Mouse (Mus musculus) Muller cell, postnatal 12 days (primary cell): ENCODE results near the gene Hpse.

Experiments used
- DNase-seq: peaks from one replicate; pipeline ENCODE4 v3.0.0-alpha.2; 2015; ENCODE audit errors: inconsistent ontology term

Hpse gene

DNA sequence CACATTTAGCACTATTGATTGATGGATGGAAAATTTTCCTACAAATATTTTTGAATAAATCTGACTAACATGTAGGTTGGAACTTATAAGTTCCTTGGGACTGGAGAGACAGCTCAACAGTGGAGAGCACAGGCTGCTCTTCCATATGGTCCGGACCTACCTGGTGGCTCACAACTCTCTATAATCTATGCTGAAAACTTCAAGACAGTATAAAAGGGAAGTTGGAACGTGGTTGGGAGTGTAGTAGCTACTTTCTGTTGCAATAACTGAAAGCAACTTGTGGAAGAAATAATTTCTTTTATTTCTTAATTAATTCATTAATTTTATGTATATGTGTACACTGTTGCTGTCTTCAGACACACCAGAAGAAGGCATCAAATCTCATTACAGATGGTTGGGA, 22.1 kb downstream of the Hpse start:
- DNase-seq, result no peak

DNA sequence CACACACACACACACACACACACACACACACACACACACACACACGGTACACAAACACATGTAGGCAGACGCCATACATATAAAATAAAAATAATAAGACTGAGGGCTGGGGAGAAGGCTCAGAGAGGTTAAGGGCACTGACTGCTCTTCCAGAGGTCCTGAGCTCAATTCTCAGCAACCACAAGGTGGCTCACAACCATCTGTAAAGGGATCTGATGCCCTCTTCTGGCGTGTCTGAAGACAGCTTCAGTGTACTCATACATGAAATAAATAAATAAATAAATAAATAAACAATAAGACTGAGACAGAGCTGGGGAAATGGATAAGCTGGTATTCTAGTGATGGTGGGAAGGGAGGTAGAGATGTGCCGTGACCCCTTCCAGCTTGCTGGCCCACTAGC, 33.9 kb downstream of the Hpse start:
- no peak for DNase-seq

DNA sequence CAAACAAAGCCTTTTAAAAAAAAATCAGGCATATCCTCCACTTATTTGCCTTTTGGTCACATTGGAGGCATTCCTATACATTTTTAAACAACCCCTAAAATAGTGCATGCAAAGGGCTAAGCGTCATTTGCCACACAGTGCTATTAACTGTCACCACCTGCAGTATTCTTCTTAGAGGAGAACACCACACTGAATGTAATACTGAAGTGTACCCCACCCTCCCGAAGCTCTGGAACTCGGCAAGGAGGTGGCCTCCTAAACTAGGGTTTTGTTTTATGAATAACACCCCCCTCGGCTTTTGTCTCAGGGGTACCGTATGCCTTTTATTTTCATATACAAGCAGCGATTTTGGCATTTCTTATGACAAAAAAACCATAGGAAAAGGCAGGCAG, 39.0 kb downstream of the Hpse start:
- DNase-seq, result no peak

DNA sequence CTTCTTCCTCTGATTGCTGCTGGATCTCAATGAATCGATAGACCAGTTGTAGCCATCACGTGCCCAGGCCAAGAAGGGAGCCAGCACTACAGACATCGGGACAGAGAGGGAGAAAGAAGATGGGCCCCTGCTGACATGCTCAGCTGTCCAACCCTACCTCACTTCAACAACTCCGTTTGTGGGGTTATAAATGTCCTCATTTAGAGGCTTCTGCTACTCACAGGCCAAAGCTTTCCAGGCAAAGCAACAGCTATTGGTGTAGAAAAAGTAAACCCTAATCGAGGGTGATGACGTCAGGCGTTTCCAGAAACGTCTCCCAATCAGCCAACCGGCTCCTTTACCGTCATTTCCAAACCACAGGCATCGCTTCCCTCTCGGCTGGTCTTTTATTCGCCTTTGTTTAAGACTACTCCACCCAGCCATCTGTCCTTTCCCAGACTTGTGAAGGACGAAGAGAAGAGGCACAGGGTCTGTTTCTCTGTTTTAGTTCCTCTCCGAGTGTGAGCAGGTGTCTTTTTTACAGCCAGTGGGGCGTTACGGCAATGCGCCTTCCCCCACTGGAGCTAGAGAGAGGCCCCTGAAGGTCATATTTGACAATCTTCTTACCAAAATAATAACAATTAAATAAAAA, 39.5 kb downstream of the Hpse start:
- no peak for DNase-seq

DNA sequence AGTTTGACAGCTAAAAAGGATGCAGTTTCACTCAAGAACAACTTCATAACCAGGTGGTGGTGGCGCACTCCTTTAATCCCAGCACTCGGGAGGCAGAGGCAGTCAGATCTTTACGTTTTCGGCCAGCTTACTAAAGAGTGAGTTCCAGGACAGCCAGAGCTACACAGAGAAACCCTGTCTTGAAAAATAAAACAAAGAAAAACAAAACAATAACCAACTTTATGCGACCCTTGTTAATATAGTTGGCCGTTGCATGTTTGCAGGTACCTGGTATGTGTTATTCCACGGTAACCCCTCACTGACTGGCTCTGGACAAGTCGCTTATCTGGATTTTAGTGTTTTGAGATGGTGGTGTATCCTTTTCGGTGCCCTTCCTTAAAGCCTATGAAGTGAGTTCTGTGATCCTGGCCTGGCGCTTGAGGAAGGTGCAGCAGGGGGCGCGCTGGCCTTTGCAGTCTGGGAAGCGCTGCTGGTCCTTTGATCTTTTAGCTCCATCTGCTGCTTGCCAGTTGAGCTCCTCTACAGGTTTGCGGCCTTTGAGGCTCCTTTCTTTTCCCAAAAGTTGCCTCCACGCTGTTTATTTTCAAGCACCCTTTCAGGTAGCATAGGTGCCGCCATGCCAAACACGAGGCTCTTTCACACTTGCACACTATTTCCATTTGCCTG, 44.7 kb downstream of the Hpse start, which contains the start of gene Coq2:
TSS of gene Coq2 (minus strand) at position 430 of the 666 bp plus-strand sequence.
- DNase-seq, result peak; percentile 84

DNA sequence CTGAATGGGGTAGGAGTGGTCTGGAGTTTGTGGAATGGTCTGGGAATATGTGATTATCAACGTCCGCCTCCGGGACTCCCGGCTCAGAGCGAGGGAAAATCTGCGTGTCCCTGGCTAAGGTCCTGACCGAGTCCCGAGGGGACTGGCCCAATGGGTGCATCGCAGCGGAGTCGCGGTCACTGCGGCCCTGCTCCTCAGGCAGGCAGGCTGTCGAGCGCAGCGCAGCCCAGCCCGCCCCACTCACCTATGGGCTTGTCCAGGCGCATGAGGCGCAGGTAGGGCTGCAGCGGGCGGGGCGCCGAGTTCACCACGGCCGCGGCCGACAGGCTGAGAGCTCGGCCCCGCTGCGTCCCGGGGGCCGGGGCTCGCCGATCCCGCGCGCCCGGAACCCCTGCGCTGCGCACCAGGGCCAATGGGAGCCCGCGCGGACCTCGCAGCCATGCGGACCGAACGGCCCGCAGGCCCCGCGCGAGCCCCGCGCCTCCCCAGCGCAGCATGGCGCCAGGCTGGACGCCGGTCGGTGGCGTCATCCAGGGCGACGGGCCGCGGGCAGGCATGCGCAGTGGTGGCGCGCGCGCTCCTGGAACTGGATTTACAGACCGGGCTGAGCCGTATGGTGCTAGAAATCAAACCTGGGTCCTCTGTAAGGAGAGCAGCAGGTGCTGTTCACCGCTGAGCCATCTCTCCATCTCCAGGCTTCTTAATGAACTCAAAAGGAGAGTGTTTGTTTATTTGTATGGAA, 45.6 kb downstream of the Hpse start:
- DNase-seq, result peak; percentile 86

DNA sequence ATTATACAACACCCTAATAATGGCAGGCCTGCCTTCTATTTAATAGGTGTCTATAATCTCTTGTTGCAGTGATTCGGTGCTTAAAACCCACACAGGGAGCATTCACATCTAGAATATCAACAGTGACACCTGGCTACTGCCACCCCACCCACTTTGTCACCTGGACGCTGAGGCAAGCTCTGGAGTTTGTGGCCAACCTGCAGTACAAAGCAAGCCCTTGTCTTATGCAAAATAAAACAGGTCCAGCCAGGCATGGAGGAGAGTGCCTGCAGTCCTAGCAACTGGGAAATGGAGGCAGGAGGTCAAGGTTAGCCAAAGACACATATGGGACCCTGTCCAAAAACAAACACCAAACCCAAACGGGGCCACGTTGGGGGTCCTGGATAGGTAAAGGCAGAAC, 47.1 kb downstream of the Hpse start:
- DNase-seq, result no peak

DNA sequence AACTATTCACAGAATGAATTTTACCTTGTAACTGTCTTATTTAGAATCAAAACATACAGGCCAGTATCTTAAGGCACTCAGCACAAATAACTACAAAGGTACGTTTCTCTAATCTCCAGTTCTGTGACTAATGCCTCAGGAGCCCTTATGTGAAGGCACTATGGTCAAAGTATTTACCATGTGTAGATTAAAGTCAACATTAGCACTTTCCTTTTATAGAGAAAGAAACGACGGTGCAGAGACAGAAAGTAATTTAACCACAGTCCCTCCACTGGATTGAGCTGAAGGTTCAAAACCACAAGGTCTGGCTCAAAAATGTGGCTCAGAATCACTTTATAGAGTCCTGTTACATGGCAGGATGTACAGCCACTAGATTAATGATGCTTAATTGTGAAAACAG, 47.6 kb downstream of the Hpse start:
- no peak for DNase-seq

DNA sequence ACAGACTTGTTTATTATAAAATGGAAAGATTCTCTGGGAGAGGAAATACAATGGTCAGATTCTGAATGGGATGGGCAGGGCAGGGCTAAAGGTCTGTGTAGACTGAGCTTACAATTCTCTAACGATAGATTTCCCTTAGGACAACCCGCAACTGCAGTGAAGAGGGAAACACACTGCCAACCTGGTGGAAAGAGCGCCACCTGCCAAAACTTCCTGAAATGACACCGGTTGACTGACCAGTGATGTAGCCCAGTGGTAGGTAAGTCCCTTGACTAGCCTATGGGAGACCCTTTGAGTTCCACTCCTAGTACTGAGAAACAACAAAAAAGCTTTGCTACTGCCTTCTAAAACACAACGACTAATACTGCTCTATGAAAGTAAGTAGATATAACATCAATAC, 48.1 kb downstream of the Hpse start:
- DNase-seq, result no peak

DNA sequence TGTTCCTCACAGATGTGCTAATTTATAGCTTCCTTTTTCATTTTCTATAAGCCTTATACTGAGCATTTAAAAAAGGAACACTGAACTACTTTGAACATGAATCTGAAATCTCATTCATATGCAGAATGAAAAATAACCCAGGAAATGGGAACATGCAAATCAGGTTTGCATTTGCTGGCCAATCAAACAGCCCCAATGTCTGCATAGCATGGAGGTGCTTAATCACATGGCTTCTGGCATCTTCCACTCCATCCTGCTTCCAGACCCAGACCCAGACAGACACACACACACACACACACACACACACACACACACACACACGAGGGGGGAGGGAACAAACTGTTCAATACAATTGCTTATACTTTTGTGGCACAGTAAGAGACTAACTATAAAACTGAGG, 52.6 kb downstream of the Hpse start:
- no peak for DNase-seq

DNA sequence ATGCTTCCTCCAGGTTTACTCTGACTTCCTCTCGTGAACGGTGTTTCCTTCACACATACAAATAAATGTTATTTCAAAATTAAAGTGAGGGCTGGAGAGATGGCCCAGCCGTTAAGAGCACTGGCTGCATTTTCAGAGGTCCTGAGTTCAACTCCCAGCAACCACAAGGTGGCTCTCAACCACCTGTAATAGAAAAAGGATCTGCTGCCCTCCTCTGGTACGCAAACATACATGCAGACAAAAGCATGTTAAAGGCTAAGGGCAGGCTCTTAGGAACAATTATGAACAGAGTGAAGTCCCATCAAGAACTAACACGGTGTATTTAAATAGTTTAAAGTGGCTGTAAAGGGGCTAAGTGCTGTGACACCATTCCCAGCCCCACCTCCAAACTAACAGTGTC, 55.7 kb downstream of the Hpse start:
- peak; percentile 5 for DNase-seq

DNA sequence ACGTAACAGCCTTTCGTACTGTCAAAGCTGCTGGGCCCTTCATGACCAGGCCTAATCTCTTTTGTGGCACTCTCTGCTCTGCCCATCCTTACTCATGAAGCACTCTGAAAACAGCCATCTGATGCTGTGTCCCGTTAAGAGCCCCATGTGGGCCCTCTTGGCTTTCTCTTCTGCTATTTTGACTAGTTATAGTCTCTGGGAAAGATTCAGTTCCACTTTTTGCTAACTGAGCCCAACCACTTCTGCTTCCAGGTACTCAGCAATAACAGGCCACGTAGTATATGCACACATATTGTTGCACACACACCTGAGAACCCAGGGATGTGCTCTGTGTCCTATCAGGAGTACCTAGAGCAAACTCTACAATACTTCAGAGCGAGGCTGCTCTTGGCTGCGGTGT, 56.5 kb downstream of the Hpse start:
- DNase-seq, result no peak

DNA sequence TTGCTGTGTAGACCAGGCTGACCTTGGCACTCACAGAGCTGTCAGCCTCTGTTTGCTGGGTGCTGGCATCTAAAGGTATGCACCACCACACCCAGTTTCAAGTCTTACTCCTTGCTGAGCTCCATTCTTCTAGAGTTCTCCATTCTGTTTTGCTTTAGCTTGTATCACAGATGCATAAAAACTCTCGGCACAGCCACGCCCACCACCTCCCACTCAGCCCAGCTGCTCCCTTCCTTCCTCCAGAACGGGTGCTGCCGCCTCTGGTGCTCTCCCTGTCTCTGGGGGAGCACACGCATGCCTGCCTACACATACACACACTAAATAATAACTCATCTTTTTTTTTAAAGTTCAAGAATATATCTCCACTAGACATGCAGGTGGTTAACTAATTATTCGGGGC, 61.1 kb downstream of the Hpse start:
- DNase-seq, result no peak

DNA sequence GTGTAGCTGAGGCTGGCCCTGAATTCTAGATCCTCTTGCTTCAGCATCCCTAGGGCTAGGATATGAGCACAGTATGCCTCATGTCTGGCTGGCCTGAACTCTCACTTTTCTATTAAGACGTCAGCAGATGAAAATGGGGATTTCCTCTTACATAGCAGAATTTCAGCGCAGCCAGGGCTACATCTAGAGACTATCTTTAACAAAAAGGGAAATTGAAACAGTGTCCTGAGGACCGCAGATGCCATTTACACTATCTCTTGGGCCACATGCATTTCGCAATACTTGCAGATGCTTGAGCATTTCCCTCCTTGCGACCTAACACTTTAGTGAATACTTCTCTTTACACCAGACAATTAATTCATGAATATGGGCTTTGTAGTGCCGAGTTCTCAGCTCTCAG, 63.2 kb downstream of the Hpse start:
- no peak for DNase-seq

DNA sequence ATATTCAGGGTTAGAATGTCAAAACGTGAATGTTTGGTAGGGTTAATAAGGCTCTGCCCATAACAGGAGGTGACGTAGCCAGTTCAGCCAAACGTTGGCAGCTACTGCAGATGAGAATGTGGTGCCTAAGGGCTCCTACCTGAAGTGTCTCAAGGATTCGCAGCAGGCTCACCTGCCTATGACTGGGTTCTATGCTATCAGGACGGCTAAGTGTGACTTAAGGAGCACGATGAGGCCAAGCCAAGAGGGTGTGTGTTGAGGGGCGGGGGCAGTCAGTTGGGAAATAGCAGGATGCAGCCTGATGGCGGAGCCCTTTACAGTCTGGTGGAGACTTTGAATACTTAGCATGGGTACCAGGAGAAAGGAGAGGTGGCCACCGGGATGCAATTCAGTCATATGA, 67.2 kb downstream of the Hpse start:
- DNase-seq, result no peak

DNA sequence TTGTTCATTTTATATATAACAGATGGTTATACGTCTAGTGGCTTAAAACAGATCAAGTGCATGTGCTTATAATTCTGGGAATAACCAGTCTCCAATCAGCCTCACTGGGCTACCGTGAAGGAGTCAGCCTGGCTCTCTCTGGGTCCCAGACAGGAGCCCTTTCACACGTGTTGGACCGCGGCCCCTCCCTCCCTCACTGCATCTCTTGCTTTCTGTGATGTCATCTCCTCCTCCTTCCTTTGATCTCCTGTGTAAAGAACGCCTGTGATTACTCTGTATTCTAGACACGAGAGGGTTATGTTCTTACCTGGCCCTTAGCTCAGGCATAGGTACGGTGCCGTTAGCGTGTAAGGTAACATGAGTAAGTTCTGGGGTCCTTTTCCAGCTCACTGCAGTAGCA, 68.0 kb downstream of the Hpse start:
- DNase-seq, result no peak

DNA sequence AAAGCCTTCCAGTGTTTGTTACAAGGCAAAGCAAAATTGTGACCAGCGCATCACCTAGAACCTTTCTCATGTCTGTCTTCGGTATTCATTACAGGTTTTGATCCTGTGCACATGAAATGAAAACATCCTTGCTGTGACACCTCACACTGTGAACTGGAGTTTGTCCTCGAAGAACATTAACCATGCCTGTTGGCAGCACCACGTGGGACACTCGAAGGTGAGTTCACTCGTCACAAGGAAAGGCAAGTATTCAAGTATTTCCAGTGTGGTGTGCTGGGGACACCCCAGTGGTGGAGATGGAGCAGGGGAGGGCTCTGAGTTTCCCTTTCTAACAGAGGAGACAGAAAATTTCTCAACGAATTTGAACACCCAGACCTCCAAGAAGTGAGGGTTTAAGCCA, 68.5 kb downstream of the Hpse start:
- no peak for DNase-seq

DNA sequence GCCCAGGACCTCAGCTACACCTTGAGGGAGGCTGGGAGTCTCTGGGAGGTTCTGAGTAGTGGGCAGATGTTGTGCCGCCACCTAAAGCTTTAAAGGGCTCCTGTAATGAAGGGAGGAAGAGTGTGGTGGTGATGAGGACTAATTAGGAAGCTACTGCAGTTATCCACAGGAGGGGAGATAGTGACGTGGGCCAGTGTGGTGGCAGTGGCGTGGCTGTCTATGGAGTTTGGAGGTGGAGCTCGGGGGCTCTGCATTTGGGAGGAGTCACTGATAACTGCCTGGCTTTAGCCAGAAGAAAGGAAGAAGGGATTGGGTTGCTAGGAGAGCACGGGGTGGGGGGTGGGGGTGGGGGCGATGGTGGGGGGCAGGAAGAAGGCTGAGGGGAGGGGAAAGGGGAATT, 71.0 kb downstream of the Hpse start:
- DNase-seq, result no peak

DNA sequence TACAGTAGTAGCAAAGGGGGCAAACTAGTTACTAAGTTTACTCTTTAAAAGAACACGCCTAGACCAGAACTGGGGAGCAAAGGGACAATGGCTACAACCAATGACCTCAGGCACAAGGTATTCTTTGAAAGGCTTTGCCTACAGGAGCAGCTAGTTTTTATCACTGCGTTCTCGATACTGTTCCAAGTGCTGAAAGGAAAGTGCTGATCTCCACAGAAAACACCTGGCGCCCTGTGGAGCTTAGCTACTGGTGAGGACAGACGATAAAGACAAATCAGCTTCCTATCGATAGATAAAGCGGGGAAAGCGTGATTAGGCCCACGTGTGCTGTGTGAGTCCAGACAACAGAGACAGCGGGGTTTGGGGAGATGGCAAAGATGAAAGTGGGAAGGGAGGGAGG, 71.5 kb downstream of the Hpse start:
- DNase-seq, result no peak

DNA sequence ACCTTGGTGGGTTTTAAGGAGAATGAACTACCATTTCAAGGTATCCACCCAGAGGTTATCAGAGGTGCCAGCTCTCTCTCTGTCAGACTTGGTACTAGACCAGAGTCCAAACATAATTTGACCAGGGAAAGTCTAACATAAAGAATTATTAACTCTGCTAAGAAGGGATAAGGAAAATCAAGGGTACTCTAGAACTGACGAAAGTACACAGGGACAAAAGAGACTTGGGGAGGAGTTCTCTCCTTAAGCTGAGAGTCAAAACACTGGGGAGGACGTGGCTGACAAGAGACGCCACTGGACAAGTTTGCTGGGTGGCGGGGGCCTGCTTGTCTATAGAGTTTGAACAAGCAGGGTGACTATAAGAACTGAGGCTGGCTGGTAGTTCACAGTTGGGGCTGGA, 73.0 kb downstream of the Hpse start:
- DNase-seq, result no peak

DNA sequence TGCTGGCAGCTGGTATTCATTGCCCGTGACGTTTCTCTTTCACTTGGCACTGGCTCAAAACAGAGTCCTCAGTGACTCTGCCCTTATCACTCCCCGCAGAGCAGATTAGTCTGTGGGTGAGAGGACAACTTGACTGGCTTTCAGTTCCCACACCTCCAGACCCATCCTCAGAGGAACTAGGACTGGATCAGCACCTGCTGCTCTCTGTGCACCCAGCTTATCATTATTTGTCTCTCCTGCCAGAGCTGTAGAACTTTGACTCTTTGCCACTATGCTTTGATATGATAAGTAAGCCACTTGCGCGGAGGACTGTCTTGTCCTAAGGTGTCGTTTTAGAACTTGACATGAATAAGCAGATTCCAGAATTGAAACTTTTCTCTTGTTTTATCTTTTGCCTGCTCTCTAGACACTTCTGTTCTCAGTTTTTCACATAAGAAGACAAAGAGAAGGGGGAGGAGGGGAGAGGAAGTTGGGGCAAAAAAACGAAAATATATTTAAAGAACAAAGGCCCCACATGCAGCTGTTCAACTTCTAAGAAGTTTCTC, 75.5 kb downstream of the Hpse start:
- DNase-seq, result no peak

DNA sequence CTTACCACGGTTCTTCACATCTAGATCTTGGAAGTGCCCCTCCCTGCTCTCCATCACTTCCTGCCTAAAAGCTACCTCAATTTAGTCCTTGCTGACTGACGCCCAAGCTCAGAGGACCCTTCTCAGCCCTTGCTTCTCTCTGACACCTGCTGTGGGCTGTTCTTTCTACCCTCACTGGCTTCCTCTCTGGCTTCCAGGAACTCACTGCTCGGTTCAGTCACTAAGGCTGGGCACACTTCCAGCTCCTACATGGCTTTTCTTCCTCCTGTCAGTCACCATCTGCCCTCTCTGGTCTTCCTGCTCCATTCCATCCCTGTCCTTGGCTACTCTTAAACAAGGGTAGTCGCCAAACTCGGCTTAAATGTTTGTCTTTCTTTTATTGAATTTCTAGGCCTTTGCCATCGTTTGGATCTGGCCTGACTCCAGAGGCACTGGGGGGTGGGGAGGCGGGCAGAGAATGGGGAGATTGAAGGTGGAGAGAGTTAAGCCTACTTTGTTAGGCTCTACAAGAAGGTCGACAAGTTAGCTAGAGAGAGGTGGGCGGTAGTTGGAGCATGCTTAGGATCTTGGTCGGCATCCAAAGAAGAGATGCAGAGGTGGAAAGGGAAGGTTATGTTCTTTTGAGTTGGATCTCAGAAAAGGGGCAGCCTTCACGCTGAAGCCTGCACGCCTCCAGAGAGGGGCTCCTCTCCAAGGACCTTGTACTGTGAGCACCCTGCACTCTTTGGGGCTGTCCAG, 76.1 kb downstream of the Hpse start:
- no peak for DNase-seq
